Mouse (Mus musculus) spleen, adult 2 months (tissue): Measurements from ENCODE around the gene Yeats2. TPM values are rescaled to one million over a fixed set of nuclear protein-coding genes. Genes with fewer than 3 reads are reported as not detected.

ENCODE experiments used
- DNase-seq, 2 experiments: peaks; one replicate each; pipeline versions ENCODE4 v3.0.0 to v3.0.0-alpha.2; 2012 to 2021; ENCODE audit warnings: low spot score in 2 of 2, low read depth in 1 of 2
- H3K27ac ChIP-seq: fragments of 200-500 bp; 2 replicates; pipeline ENCODE4 v1.5.1; 2012; ENCODE audit warnings: low read length, inconsistent platforms; ENCODE audit not compliant: insufficient read depth
- H3K27me3 ChIP-seq: fragments of 200-500 bp; 2 replicates; pipeline ENCODE4 v1.6.1; 2012; ENCODE audit warnings: mild to moderate bottlenecking, moderate library complexity, low read length, inconsistent platforms; ENCODE audit not compliant: control insufficient read depth, insufficient read depth
- H3K36me3 ChIP-seq: fragments of 200-500 bp; 2 replicates; pipeline ENCODE4 v1.6.1; 2012; ENCODE audit warnings: mild to moderate bottlenecking, low read length, inconsistent platforms; ENCODE audit not compliant: control insufficient read depth, insufficient read depth
- H3K4me1 ChIP-seq: fragments of 200-500 bp; 2 replicates; pipeline ENCODE4 v1.6.1; 2011; ENCODE audit warnings: inconsistent platforms; ENCODE audit not compliant: control insufficient read depth, insufficient read depth, insufficient read length
- H3K4me3 ChIP-seq: fragments of 200-500 bp; 2 replicates; pipeline ENCODE4 v1.5.1; 2011; ENCODE audit warnings: mild to moderate bottlenecking, inconsistent platforms; ENCODE audit not compliant: insufficient read depth, insufficient read length; ENCODE audit errors: extremely low read depth
- CTCF ChIP-seq: fragments of 200-500 bp; IDR thresholded peaks from 2 replicates; pipeline ENCODE4 v1.5.1; 2011; ENCODE audit warnings: mild to moderate bottlenecking, inconsistent platforms; ENCODE audit not compliant: insufficient read depth, insufficient read length, insufficient replicate concordance; ENCODE audit errors: extremely low read depth
- POLR2A ChIP-seq: fragments of 200-500 bp; IDR thresholded peaks from 2 replicates; pipeline ENCODE4 v1.6.1; 2011; ENCODE audit warnings: low read depth, low read length, inconsistent platforms
- WGBS: fragments of 180-500 bp; shearing (Covaris S2); methylation state at CpG from one replicate; pipeline ENCODE4 v1.1.7; 2018; 5-methylcytosine and 5-hydroxymethylcytosine counted together
- polyA plus RNA-seq: library from polyadenylated mRNA; depleted of rRNA; stranded (reverse); fragments of >200 nt; gene quantifications from 2 replicates; pipeline ENCODE4 v1.2.3, GENCODE M21; 2012

Gene Yeats2
- polyA plus RNA-seq, 1 experiment: 12.5 TPM

DNA sequence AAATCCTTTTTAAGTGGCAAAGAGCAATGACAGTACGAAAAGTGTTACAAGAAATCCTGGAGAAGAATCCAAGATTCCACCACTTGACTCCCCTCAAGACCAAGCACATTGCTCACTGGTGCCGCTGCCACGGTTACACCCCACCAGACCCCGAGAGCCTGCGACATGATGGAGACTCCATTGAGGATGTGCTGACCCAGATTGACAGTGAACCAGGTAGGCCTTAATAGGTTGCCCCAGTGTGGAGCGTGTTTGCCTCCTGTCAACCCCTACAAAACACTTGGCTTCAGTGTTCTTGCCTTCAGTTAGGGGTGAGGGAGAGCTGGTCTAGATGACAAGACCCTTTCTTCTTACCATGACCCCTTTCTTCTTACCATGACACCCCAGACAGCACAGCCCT is 81.9 kb downstream of the Yeats2 start:
- H3K27ac ChIP-seq: no peak overlapping the region
- no peaks in the 10 kb centered on the region for H3K27me3 ChIP-seq
- DNase-seq: no peak
- no peaks in the 10 kb centered on the region for H3K4me1 ChIP-seq
- no peak overlapping the region for H3K4me3 ChIP-seq
- TF ChIP-seq CTCF (no peak), POLR2A (no peak)
- WGBS: 96% methylated on average over 6 of the region's 6 CpGs
- H3K36me3 ChIP-seq: peaks cover 29% of the 10 kb centered on the region

DNA sequence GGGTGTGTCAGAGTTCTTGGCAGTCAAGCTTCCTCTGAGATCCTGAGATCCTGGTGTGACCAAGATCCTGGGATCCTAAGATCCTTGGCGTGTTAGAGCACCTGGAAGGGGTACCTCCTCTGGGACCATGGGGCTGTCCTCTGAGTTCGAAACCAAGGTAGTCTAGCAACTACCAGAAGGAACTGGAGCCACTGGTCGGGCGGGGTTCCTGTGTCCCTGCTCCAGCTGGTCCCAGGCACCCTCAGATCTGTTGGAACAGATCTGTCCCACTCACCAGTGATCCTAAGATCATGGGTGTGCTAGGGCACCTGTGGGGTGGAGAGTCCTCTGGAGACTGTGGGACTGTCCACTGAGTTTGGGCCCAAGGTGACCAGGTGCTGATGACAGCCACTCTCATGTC is 85.8 kb downstream of the Yeats2 start:
- Histone ChIP-seq H3K36me3 (peaks cover 23% of the 10 kb centered on the region), H3K4me3 (no peak overlapping the region), H3K4me1 (no peaks in the 10 kb centered on the region), H3K27ac (no peak overlapping the region), H3K27me3 (no peaks in the 10 kb centered on the region)
- no peak for DNase-seq
- TF ChIP-seq CTCF (no peak), POLR2A (no peak)
- WGBS: 92% methylated on average over 4 of the region's 4 CpGs

DNA sequence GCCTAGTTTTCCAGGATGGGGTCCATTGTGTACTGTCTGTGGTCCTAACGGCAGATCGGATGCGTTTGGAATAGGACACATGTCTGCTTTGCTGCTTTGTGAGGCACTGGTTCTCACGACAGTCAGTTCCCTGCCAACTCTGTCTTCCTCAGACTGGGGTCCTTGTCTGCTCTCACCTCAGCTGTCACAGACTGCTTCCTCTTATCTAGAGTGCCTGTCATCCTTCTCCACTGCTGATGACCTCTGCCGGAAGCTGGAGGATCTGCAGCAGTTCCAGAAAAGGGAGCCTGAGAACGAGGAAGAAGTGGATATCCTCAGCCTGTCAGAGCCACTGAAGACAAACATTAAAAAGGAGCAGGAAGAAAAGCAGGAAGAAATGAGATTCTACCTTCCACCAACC is 86.6 kb downstream of the Yeats2 start:
- peaks cover 21% of the 10 kb centered on the region for H3K36me3 ChIP-seq
- WGBS: 78% methylated on average over 6 of the region's 6 CpGs
- TF ChIP-seq POLR2A (no peak), CTCF (no peak)

DNA sequence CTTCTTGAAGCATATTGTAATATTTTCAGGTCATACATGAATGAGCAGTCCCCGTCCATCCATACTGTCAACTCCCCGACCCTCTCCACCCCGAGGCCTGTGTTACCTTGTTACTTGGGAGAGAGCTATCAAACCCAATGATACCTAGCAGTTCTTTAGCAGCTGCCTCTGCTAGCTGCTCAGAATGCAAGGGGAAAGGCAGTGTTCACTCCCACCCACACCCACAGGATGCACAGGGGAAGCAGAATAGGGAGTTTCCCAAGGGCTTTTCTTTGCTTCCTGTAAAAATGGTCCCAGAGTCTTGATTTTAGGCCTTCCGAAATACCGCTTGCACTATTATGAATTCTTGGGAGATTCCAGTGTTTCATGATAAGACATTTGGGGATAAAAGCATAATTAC is 87.3 kb downstream of the Yeats2 start:
- peaks cover 16% of the 10 kb centered on the region for H3K36me3 ChIP-seq
- 89% methylated on average over 5 of the region's 5 CpGs for WGBS
- TF ChIP-seq POLR2A (no peak), CTCF (no peak)
- H3K27ac ChIP-seq: no peak overlapping the region
- DNase-seq: no peak
- H3K27me3 ChIP-seq: no peaks in the 10 kb centered on the region
- no peak overlapping the region for H3K4me3 ChIP-seq
- no peaks in the 10 kb centered on the region for H3K4me1 ChIP-seq

More for the DNA sequence above, 86.6 kb downstream of the Yeats2 start:
- Histone ChIP-seq H3K27me3 (no peaks in the 10 kb centered on the region), H3K4me3 (no peak overlapping the region), H3K27ac (no peak overlapping the region), H3K4me1 (no peaks in the 10 kb centered on the region)
- DNase-seq: no peak

DNA sequence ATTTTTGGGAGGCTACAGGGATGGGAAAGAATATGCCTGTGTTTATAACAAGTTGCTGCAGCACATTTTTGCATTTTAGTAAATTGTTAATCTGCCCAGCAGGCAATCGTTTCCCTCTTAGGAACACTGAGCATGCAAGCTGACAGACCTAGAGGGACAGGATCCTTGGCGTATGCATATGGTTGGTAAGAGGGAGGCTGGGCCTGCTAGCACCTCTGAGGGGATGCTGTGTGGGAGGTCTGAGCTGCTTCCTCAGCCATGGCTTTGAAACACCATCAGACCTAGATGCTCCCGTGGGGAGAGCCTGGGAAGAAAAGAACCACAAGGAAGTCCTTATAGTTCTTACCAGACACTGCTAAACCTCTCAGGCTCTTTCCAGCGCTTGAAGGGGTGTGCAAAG is 93.5 kb downstream of the Yeats2 start:
- no peak for TF ChIP-seq POLR2A
- no peak for TF ChIP-seq CTCF
- no peak for DNase-seq
- H3K36me3 ChIP-seq: peaks cover 4% of the 10 kb centered on the region
- no peaks in the 10 kb centered on the region for H3K4me1 ChIP-seq
- no peaks in the 10 kb centered on the region for H3K27me3 ChIP-seq
- no peak overlapping the region for H3K4me3 ChIP-seq
- H3K27ac ChIP-seq: no peak overlapping the region
- WGBS: 68% methylated on average over 4 of the region's 4 CpGs

DNA sequence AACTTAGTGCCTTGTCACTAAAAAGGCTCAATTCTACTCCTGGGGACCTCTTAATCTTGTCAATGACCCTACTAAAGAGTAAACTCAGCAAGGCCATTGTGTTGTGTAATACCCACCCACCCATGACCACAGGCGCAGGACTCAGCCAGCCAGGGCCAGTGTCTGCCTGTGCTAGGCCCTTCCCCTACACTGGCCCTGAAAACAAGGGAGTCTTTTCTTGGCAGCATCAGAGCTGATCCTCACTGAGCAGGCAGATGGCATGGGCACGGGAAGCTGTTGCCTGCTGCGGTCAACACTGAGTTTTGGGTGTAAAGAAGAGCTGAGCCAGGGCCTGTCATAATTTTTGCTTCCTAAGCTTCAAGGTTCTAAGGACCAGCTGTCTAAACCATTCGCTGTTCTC is 96.6 kb downstream of the Yeats2 start:
- WGBS: 89% methylated on average over 4 of the region's 4 CpGs
- no peaks in the 10 kb centered on the region for H3K36me3 ChIP-seq
- no peak overlapping the region for H3K27ac ChIP-seq
- H3K4me3 ChIP-seq: no peak overlapping the region
- peaks cover 8% of the 10 kb centered on the region for H3K4me1 ChIP-seq
- no peak for DNase-seq
- H3K27me3 ChIP-seq: peaks cover 9% of the 10 kb centered on the region
- TF ChIP-seq POLR2A (no peak), CTCF (no peak)

DNA sequence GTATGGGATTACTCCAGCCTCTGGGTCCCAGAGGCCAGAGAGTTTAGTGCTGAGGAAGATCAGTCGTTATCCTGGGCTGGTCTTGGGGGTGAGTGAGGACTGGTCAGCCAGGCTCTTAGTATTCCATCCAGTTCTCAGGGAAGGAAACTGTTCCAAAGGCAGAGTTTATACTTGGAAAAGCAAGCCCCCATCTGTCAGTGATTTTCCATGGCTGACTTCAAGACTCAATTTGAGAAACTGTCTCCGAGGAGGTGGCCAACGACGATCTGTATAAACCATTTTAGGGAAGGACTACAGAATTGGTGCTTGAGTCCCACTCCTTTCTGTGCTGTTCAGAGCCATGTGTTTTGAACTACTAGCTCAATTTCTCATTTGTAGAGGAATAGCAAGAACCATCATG is 97.8 kb downstream of the Yeats2 start:
- H3K27me3 ChIP-seq: peaks cover 9% of the 10 kb centered on the region
- no peak for TF ChIP-seq CTCF
- no peak for TF ChIP-seq POLR2A
- 85% methylated on average over 4 of the region's 4 CpGs for WGBS
- H3K4me1 ChIP-seq: peaks cover 8% of the 10 kb centered on the region
- no peaks in the 10 kb centered on the region for H3K36me3 ChIP-seq
- no peak for DNase-seq
- H3K27ac ChIP-seq: no peak overlapping the region
- H3K4me3 ChIP-seq: no peak overlapping the region
